ENCODE assay signal across 24 mouse cellular contexts in genomic region chr12:83514216-83514615, GRCm38 (mm10).
"Had no signal": no experiment of that assay in that cellular context is flagged by ENCODE, and none has a peak within 500 bp of the region (broad histone marks: within the 10 kb centered on the region; RNA-seq: fewer than 3 reads in every experiment).

No protein-coding gene starts in this region.

- H3K27ac ChIP-seq: kidney, embryonic 15.5 days; left cerebral cortex, adult 2 months; limb, embryonic 12.5 days; liver, embryonic 12.5 days; liver, embryonic 15.5 days; lung, embryonic 15.5 days; midbrain, embryonic 10.5 days; midbrain, embryonic 13.5 days had no signal

- DNase-seq: kidney, adult 8-10 months; kidney, postnatal 10 days; kidney, postnatal 36 days; layer of hippocampus, postnatal 36 days; liver; lung, adult 18-20 months; lung, postnatal 10 days; lung, postnatal 36 days; right cerebral cortex, postnatal 25 days; spleen, adult 18-20 months; thymus, adult 18-20 months; thymus, postnatal 4 days had no signal

- H3K9ac ChIP-seq: kidney, embryonic 15.5 days; limb, embryonic 12.5 days; liver, embryonic 12.5 days; liver, embryonic 15.5 days; lung, embryonic 15.5 days; midbrain, embryonic 13.5 days; neural tube, embryonic 13.5 days had no signal

- H3K36me3 ChIP-seq: kidney, embryonic 15.5 days; limb, embryonic 12.5 days; liver, embryonic 12.5 days; liver, embryonic 15.5 days; lung, embryonic 15.5 days; midbrain, embryonic 10.5 days; midbrain, embryonic 13.5 days; neural tube, embryonic 13.5 days had no signal

- H3K4me3 ChIP-seq: kidney, embryonic 15.5 days; left cerebral cortex, adult 2 months; limb, embryonic 12.5 days; liver, embryonic 12.5 days; liver, embryonic 15.5 days; lung, embryonic 15.5 days; megakaryocyte, embryonic 14.5 days; midbrain, embryonic 10.5 days; midbrain, embryonic 13.5 days; myocyte; neural tube, embryonic 13.5 days had no signal

- H3K27me3 ChIP-seq: kidney, embryonic 15.5 days; limb, embryonic 12.5 days; liver, embryonic 15.5 days; lung, embryonic 15.5 days; midbrain, embryonic 13.5 days; neural tube, embryonic 13.5 days had no signal

- H3K9me3 ChIP-seq: kidney, embryonic 15.5 days; limb, embryonic 12.5 days; liver, embryonic 12.5 days; liver, embryonic 15.5 days; lung, embryonic 15.5 days; megakaryocyte, embryonic 14.5 days; midbrain, embryonic 10.5 days; midbrain, embryonic 13.5 days; neural tube, embryonic 13.5 days had no signal

- H3K4me1 ChIP-seq: lung, embryonic 15.5 days had no signal

- ATAC-seq: liver, embryonic 12.5 days; midbrain, embryonic 13.5 days; midbrain, embryonic 16.5 days had no signal

- H3K4me2 ChIP-seq: kidney, embryonic 15.5 days; limb, embryonic 12.5 days; liver, embryonic 12.5 days; liver, embryonic 15.5 days; lung, embryonic 15.5 days; midbrain, embryonic 13.5 days; neural tube, embryonic 13.5 days had no signal
